Mouse (Mus musculus) MEL (cell line): ENCODE data around the gene Mgll. TPM values are rescaled to one million over a fixed set of nuclear protein-coding genes. Genes with fewer than 3 reads are reported as not detected.

ENCODE experiments used
- DNase-seq: peaks from one replicate; pipeline ENCODE4 v3.0.0; 2011; ENCODE audit warnings: low read depth, low spot score
- H3K27ac ChIP-seq: 2 replicates; pipeline ENCODE4 v1.5.1; 2012; ENCODE audit warnings: low read depth, mild to moderate bottlenecking, control low read depth, low read length, moderate library complexity; ENCODE audit not compliant: control insufficient read depth
- H3K27me3 ChIP-seq, 2 experiments: fragments of 150-350 bp in 1 of 2; sonication (generic) in 1 of 2; 2 replicates each; pipeline ENCODE4 v1.6.1; 2012; ENCODE audit warnings: low read length in 2 of 2, mild to moderate bottlenecking in 2 of 2, improper control_type of control experiment in 1 of 2, moderate library complexity in 1 of 2; ENCODE audit not compliant: insufficient read depth in 2 of 2, control insufficient read depth in 1 of 2
- H3K36me3 ChIP-seq, 2 experiments: 2 replicates each; pipeline ENCODE4 v1.6.1; 2012 to 2014; ENCODE audit warnings: low read length in 2 of 2, improper control_type of control experiment in 1 of 2, inconsistent platforms in 1 of 2, mild to moderate bottlenecking in 1 of 2; ENCODE audit not compliant: insufficient read depth in 2 of 2, control insufficient read depth in 1 of 2
- H3K4me1 ChIP-seq, 2 experiments: fragments of 150-350 bp in 1 of 2; sonication (generic) in 1 of 2; 2 replicates each; pipeline ENCODE4 v1.6.1; 2012; ENCODE audit warnings: low read length in 2 of 2, improper control_type of control experiment in 1 of 2, mild to moderate bottlenecking in 1 of 2; ENCODE audit not compliant: insufficient read depth in 2 of 2, control insufficient read depth in 1 of 2
- H3K4me3 ChIP-seq, 2 experiments: fragments of 150-350 bp in 1 of 2; sonication (generic) in 1 of 2; 2 replicates each; pipeline ENCODE4 v1.5.1; 2012; ENCODE audit warnings: low read depth in 2 of 2, low read length in 2 of 2, mild to moderate bottlenecking in 2 of 2, moderate library complexity in 2 of 2, control low read depth in 1 of 2, improper control_type of control experiment in 1 of 2; ENCODE audit not compliant: control insufficient read depth in 1 of 2, insufficient read depth in 1 of 2
- H3K79me2 ChIP-seq: 2 replicates; pipeline ENCODE4 v1.6.1; 2012; ENCODE audit warnings: mild to moderate bottlenecking, low read length, moderate library complexity; ENCODE audit not compliant: control insufficient read depth, poor library complexity, insufficient read depth
- H3K9ac ChIP-seq: 2 replicates; pipeline ENCODE4 v1.6.1; 2012; ENCODE audit warnings: low read depth, mild to moderate bottlenecking, control low read depth, low read length, moderate library complexity; ENCODE audit not compliant: control insufficient read depth, poor library complexity, severe bottlenecking
- H3K9me3 ChIP-seq: fragments of 150-350 bp; sonication (generic); replicated peaks from 2 replicates; pipeline ENCODE4 v1.6.1; 2012; ENCODE audit warnings: mild to moderate bottlenecking, low read length, improper control_type of control experiment, moderate library complexity; ENCODE audit not compliant: insufficient read depth
- EP300 ChIP-seq, 2 experiments: IDR thresholded peaks; 2 replicates each; pipeline ENCODE4 v1.6.1; 2011; ENCODE audit warnings: improper control_type of control experiment in 2 of 2, low read length in 2 of 2, low read depth in 1 of 2, mild to moderate bottlenecking in 1 of 2
- KAT2A ChIP-seq: conservative IDR thresholded peaks from 2 replicates; pipeline ENCODE4 v1.6.1; 2012; ENCODE audit warnings: low read depth, low read length, improper control_type of control experiment, inconsistent platforms
- MAFK ChIP-seq: IDR thresholded peaks from 2 replicates; pipeline ENCODE4 v1.6.1; 2011; ENCODE audit warnings: low read depth, mild to moderate bottlenecking, low read length, improper control_type of control experiment, borderline replicate concordance
- MAX ChIP-seq: IDR thresholded peaks from 2 replicates; pipeline ENCODE4 v1.6.1; 2011; ENCODE audit warnings: low read length, improper control_type of control experiment
- MEF2A ChIP-seq: IDR thresholded peaks from 2 replicates; pipeline ENCODE4 v1.6.1; 2014; ENCODE audit warnings: low read depth, mild to moderate bottlenecking, inconsistent platforms, low read length, improper control_type of control experiment; ENCODE audit not compliant: poor library complexity, insufficient replicate concordance, severe bottlenecking; ENCODE audit errors: extremely low read depth
- NRF1 ChIP-seq: IDR thresholded peaks from 2 replicates; pipeline ENCODE4 v1.6.1; 2014; ENCODE audit warnings: low read depth, mild to moderate bottlenecking, inconsistent platforms, low read length, improper control_type of control experiment, moderate library complexity; ENCODE audit not compliant: poor library complexity, insufficient read depth, severe bottlenecking
- POLR2AphosphoS5 ChIP-seq: IDR thresholded peaks from 2 replicates; pipeline ENCODE4 v1.6.1; 2012; ENCODE audit warnings: low read depth, borderline replicate concordance, mild to moderate bottlenecking, inconsistent platforms, low read length, moderate library complexity, mixed read lengths
- RCOR1 ChIP-seq: IDR thresholded peaks from 2 replicates; pipeline ENCODE4 v1.6.1; 2012; ENCODE audit warnings: low read depth, mild to moderate bottlenecking, inconsistent platforms, low read length, improper control_type of control experiment
- SMC3 ChIP-seq: IDR thresholded peaks from 2 replicates; pipeline ENCODE4 v1.6.1; 2011; ENCODE audit warnings: low read depth, low read length, improper control_type of control experiment
- TCF12 ChIP-seq: IDR thresholded peaks from 2 replicates; pipeline ENCODE4 v1.6.1; 2014; ENCODE audit warnings: low read depth, mild to moderate bottlenecking, inconsistent platforms, low read length, improper control_type of control experiment, moderate library complexity
- UBTF ChIP-seq: IDR thresholded peaks from 2 replicates; pipeline ENCODE4 v1.6.1; 2012; ENCODE audit warnings: low read depth, mild to moderate bottlenecking, inconsistent platforms, low read length, improper control_type of control experiment, moderate library complexity, borderline replicate concordance; ENCODE audit not compliant: insufficient read depth
- polyA plus RNA-seq, 2 experiments: library from polyadenylated mRNA; stranded (reverse) in 1 of 2; unstranded in 1 of 2; fragments of >175 nt in 1 of 2; fragments of >200 nt in 1 of 2; gene quantifications; 2 replicates each; pipeline versions ENCODE4 v1.2.1 to v1.2.4; 2012; ENCODE audit warnings: low replicate concordance in 2 of 2, low read depth in 1 of 2; ENCODE audit not compliant: insufficient read length in 2 of 2, insufficient read depth in 1 of 2, missing spikeins in 1 of 2
- total RNA-seq: library from RNA; depleted of rRNA; stranded (reverse); fragments of 300-350 nt; gene quantifications from 2 replicates; pipeline ENCODE4 v1.2.3, GENCODE M21; 2012

Gene Mgll
- total and polyA plus RNA-seq, 3 experiments = not detected

DNA sequence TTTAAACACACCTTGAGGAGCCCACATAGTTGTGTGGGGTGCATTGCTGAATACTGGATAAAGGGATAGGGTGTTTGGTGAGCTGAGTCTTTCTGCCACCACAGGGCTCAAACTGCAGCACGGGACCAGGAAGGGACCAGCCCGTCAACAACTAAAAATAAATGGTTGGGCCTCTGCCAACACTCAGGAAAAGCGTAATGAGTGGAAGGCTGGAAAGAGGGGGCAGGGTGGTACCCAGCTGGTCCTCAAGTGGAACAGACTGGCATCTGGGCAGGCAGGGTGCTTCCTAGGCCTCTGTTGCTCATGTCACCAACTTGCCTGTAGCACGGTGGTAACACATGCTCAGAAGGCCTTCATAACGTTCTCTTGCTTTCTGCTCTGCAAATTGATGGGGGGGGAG is 61.1 kb downstream of the Mgll start:
- H3K79me2 ChIP-seq = no peaks in the 10 kb centered on the region
- H3K27me3 ChIP-seq = peaks cover 7 to 9% of the 10 kb centered on the region in 2 experiments; a peak in 2 of 4 replicates
- no peak overlapping the region for H3K9ac ChIP-seq
- H3K9me3 ChIP-seq = no peaks in the 10 kb centered on the region
- no peak overlapping the region for H3K27ac ChIP-seq
- DNase-seq = no peak
- H3K4me3 ChIP-seq = no peak overlapping the region
- no peak for TF ChIP-seq MEF2A
- no peak for TF ChIP-seq UBTF
- no peak for TF ChIP-seq KAT2A
- no peaks in the 10 kb centered on the region for H3K36me3 ChIP-seq
- no peaks in the 10 kb centered on the region for H3K4me1 ChIP-seq

DNA sequence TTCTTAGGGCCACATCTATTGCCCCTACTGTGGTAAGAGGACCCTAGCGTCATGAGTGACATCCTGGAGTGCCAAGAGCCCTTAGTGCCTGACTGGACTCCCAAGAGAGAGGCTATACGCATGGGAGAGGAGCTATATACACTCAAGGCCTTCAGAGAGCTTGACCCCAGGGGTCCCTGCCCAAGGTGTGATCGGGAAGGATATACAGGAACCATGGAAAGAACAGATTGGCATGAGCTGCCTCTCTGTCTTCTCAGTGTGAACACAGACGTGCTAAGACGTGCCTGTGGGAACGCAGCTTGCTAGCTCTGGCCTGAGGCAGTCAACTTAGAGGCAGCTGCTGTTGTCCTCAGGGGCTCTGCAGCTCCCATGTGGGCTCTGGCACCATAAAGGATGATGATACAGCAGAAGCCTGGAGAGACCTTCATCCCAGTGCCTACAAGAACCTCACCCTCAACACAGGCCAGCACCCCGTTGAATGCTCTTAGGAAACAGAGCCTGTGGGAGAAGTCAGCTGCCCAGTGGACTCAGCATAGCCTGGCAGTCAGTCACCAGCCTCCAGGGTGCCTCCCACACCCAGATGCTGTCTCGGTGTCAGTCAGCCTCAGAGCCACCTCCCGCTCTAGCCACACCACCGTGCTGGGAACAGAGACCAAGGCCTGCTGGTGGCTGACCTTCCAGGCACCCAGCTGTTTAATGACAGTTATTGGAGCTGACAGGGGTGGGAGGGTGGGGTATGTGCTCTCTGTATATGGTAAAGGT is 61.8 kb downstream of the Mgll start:
- no peaks in the 10 kb centered on the region for H3K4me1 ChIP-seq
- no peak overlapping the region for H3K27ac ChIP-seq
- no peaks in the 10 kb centered on the region for H3K36me3 ChIP-seq
- TF ChIP-seq NRF1 (no peak), POLR2AphosphoS5 (no peak), MAFK (no peak), RCOR1 (no peak), SMC3 (no peak), MAX (no peak), EP300 (IDR thresholded peaks at IDR 0.05; ENCODE audit: low read depth in 1 of 2, low read length in 2 of 2) (no peak), TCF12 (no peak)
- peaks cover 7 to 9% of the 10 kb centered on the region in 2 experiments; a peak in 2 of 4 replicates for H3K27me3 ChIP-seq
- no peak overlapping the region for H3K4me3 ChIP-seq
- no peaks in the 10 kb centered on the region for H3K9me3 ChIP-seq
- no peak overlapping the region for H3K9ac ChIP-seq
- DNase-seq = no peak
- no peaks in the 10 kb centered on the region for H3K79me2 ChIP-seq
